Mouse (Mus musculus): ENCODE data around the gene Pgam5. TPM values are rescaled to one million over a fixed set of nuclear protein-coding genes. Genes with fewer than 3 reads are reported as not detected.

The Pgam5 gene
- 87.7 and 88.1 TPM in 2 replicates for polyA plus RNA-seq (2016; fragmentation: Nextera tagmentation; extraction: Ambion mirVana)

DNA sequence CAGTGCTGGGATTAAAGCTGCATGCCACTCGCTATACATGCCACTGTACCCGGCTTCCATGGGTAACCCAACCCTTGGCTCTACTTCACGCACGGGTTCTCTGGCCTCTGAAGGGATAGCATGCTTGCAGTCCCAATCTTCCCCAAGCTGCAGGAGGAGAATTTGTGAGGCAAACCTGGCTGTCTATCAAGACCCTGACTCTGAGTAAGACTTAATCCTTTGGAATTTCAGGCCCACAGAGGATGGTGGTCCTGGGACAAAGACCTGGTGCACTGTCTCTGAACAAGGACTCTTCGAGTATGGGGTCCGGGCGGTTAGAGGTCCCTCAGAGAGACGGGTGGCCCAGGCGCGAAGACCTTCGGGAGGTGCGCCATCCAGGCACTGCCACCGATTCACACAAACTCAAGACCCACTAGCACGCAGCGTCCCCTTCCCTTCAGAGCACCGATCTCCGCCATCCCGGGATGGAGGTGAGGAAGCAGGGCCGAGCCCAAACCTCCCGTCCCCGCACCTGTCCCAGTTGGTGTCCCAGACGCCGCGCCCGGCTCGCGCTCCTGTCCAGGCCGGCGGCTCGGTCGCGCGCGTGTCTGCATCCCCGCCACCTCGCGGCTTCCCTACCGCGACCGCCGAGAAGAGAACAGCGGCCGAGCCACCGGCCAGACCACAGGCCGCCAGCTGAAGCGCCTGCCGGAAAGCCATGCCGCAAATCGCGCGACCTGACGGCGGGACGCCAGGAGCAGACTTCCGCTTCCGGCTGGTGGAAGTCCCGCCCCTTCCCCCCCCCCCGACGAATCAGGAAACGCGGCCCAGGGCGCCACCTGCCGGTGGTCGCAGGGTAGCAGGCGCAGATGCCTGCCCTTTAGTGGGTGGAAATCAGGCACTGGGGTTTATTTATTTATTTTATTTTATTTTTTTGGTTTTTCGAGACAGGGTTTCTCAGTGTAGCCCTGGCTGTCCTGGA lies at the start of gene Pgam5:
Gene Pgam5 (minus strand): TSS at position 773 of the 961 bp plus-strand sequence.
- H3K4me2 ChIP-seq, result peak within 1 kb of the TSS; percentile 95
- peaks cover 36% of the 10 kb centered on the region for H3K36me3 ChIP-seq
- H3K27me3 ChIP-seq, result no peaks in the 10 kb centered on the region
- peak within 1 kb of the TSS; percentile 95 for H3K9ac ChIP-seq (replicated peaks)
- WGBS, result under 1% methylated on average over 58 of the region's 66 CpGs
- H3K4me1 ChIP-seq (replicated peaks), result peaks cover 6% of the 10 kb centered on the region
- peak within 1 kb of the TSS; percentile 96 for H3K4me3 ChIP-seq (replicated peaks)
- H3K9me3 ChIP-seq, result no peaks in the 10 kb centered on the region
- peak within 1 kb of the TSS; percentile 45; the same call in 1 of the 2 replicates for H3K27ac ChIP-seq
- peak; percentile 86 for ATAC-seq (ENCODE audit: insufficient number of reproducible peaks, insufficient read depth, low FRiP score, low TSS enrichment, low read depth)

GRCm38 (mm10) chr5:110313127-110313526 lies 43.4 kb upstream of the Pgam5 start:
- WGBS, result 91% methylated on average over 3 of the region's 3 CpGs
- H3K36me3 ChIP-seq, result peaks cover 87% of the 10 kb centered on the region
- H3K4me2 ChIP-seq, result no peak overlapping the region

GRCm38 (mm10) chr5:110308861-110309260 lies 39.1 kb upstream of the Pgam5 start:
- Histone ChIP-seq H3K36me3 (peaks cover 94% of the 10 kb centered on the region), H3K4me1 (replicated peaks) (no peaks in the 10 kb centered on the region), H3K27me3 (no peaks in the 10 kb centered on the region), H3K9me3 (no peaks in the 10 kb centered on the region), H3K4me3 (replicated peaks) (no peak overlapping the region), H3K9ac (replicated peaks) (no peak overlapping the region), H3K27ac (no peak overlapping the region), H3K4me2 (no peak overlapping the region)
- ATAC-seq (ENCODE audit: insufficient number of reproducible peaks, insufficient read depth, low FRiP score, low TSS enrichment, low read depth), result no peak
- WGBS, result 95% methylated on average over 7 of the region's 7 CpGs

More at GRCm38 (mm10) chr5:110313127-110313526, 43.4 kb upstream of the Pgam5 start:
- H3K9me3 ChIP-seq, result no peaks in the 10 kb centered on the region
- no peak overlapping the region for H3K9ac ChIP-seq (replicated peaks)
- ATAC-seq (ENCODE audit: insufficient number of reproducible peaks, insufficient read depth, low FRiP score, low TSS enrichment, low read depth), result no peak
- no peaks in the 10 kb centered on the region for H3K4me1 ChIP-seq (replicated peaks)
- H3K27me3 ChIP-seq, result no peaks in the 10 kb centered on the region
- H3K4me3 ChIP-seq (replicated peaks), result no peak overlapping the region
- H3K27ac ChIP-seq, result no peak overlapping the region

DNA sequence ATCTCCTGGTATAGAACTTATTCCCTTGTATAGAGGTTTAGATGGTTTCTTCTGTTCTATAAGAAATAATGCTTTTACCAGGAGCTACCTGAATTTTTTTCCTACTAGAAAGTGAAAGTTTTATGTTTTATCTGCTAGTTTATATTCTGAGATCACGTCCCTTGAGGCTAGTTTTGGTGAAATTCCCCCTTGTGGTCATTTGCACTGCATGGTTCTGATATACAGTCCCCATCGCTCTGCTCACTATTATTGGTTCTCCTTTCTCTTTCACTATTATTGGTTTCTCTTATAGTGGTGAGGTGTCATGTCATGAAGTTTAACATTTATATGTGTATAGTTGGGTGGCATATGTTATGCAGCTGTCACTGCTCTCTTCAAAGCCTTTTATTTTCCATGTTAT lies 30.9 kb upstream of the Pgam5 start:
- 92% methylated on average over 2 of the region's 2 CpGs for WGBS
- Histone ChIP-seq H3K4me2 (no peak overlapping the region), H3K4me1 (replicated peaks) (no peaks in the 10 kb centered on the region), H3K36me3 (peaks cover 98% of the 10 kb centered on the region), H3K27me3 (no peaks in the 10 kb centered on the region), H3K27ac (no peak overlapping the region), H3K9ac (replicated peaks) (no peak overlapping the region), H3K4me3 (replicated peaks) (no peak overlapping the region), H3K9me3 (no peaks in the 10 kb centered on the region)
- ATAC-seq (ENCODE audit: insufficient number of reproducible peaks, insufficient read depth, low FRiP score, low TSS enrichment, low read depth), result no peak

DNA sequence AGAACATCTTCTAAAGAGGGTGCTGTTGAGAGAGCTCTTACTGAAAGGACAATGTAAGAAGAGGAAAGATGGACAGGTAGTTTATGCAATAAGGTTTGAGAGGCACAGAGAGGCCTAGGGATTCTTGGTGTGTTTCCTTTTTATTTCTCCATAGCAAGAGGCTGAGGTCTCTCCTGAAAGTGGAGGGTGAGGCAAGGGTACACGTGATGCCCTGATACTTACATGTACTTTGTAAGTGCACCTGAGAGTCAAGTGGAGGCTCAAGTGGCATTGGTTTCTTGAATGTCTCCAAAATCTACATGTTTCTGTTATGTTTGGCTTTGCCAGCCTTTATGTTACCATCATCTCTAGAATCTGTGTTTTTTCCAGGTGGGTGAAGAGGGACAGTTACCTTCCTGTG lies 26.9 kb upstream of the Pgam5 start:
- Histone ChIP-seq H3K4me2 (no peak overlapping the region), H3K4me3 (replicated peaks) (no peak overlapping the region), H3K36me3 (peaks cover 93% of the 10 kb centered on the region), H3K9me3 (no peaks in the 10 kb centered on the region), H3K27ac (no peak overlapping the region), H3K4me1 (replicated peaks) (no peaks in the 10 kb centered on the region), H3K27me3 (no peaks in the 10 kb centered on the region), H3K9ac (replicated peaks) (no peak overlapping the region)
- ATAC-seq (ENCODE audit: insufficient number of reproducible peaks, insufficient read depth, low FRiP score, low TSS enrichment, low read depth), result no peak
- 100% methylated on average over 1 of the region's 1 CpGs for WGBS

DNA sequence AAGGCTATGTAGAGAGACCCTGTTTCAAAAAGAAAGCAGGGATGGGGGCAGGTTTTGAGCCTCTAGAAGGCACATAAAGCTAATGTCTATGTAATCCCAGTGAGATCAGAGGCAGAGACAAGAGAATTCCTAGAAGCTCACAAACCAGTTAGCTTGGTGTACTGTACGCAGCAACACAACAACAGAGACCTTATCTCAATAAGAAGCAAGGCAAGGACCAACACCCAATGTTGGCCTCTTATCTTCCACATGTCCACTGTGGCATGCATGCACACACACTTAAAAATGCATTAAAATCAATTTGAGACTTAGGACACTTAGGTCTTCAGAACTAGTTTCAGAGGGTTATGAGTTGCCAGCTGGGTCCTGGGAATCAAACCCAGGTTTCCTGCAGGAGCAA lies 21.9 kb upstream of the Pgam5 start:
- Histone ChIP-seq H3K27ac (no peak overlapping the region), H3K4me3 (replicated peaks) (no peak overlapping the region), H3K9me3 (no peaks in the 10 kb centered on the region), H3K4me2 (no peak overlapping the region), H3K36me3 (peaks cover 71% of the 10 kb centered on the region), H3K4me1 (replicated peaks) (peaks cover 8% of the 10 kb centered on the region), H3K27me3 (no peaks in the 10 kb centered on the region), H3K9ac (replicated peaks) (no peak overlapping the region)
- no peak for ATAC-seq (ENCODE audit: insufficient number of reproducible peaks, insufficient read depth, low FRiP score, low TSS enrichment, low read depth)
- 97% methylated on average over 1 of the region's 1 CpGs for WGBS

GRCm38 (mm10) chr5:110287084-110287475 lies 17.4 kb upstream of the Pgam5 start:
- WGBS, result 69% methylated on average over 2 of the region's 2 CpGs
- H3K4me2 ChIP-seq, result peak overlapping the region; percentile 92
- peaks cover 23% of the 10 kb centered on the region for H3K27me3 ChIP-seq
- peak overlapping the region; percentile 81 for H3K4me3 ChIP-seq (replicated peaks)
- ATAC-seq (ENCODE audit: insufficient number of reproducible peaks, insufficient read depth, low FRiP score, low TSS enrichment, low read depth), result no peak
- peaks cover 30% of the 10 kb centered on the region for H3K36me3 ChIP-seq
- no peaks in the 10 kb centered on the region for H3K9me3 ChIP-seq
- no peak overlapping the region for H3K27ac ChIP-seq
- peaks cover 16% of the 10 kb centered on the region for H3K4me1 ChIP-seq (replicated peaks)
- H3K9ac ChIP-seq (replicated peaks), result peak overlapping the region; percentile 91; the same call in 1 of the 2 replicates

GRCm38 (mm10) chr5:110286446-110287083 lies 16.9 kb upstream of the Pgam5 start:
- WGBS, result 3% methylated on average over 31 of the region's 31 CpGs
- H3K27ac ChIP-seq, result peak overlapping the region; percentile 67

DNA sequence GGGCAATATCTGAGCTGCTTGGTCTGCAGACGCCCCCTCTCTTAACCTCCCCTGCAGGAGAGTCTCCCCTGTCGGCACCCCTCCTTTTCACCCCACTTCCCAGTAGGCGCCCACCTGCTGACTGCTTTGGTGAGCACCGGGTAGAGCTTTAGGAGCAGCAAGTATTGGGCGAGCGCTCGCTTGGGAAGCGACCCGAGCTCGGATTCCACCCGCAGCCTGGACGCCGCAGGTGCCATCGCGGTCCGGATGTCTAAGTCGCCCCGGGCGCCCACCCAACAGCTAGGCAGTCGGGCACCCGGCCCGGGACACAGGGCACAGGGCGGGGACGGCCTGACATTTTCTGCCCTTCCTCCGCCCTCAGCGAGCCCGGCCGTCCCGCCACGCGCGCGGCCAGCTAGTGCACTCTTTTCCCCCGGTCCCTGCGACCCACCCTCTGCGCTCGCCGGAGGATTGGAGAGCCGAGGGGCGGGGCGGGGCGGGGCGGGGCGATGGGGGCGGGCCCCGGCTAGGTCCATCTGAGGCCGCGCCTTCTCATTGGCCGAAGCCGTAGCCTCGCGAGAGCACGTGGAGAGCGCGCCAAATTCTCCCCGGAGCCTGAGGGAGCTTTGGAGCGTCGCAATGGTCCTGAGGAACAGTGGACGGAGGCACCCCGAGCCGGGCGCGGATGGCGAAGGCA lies 16.2 kb upstream of the Pgam5 start, which contains the start of the genes Pxmp2 and Pole:
Gene Pxmp2 (minus strand): TSS at position 417 of the 676 bp plus-strand sequence.
Gene Pole (plus strand): TSS at position 537 of the 676 bp plus-strand sequence.
- peak; percentile 98 for ATAC-seq (ENCODE audit: insufficient number of reproducible peaks, insufficient read depth, low FRiP score, low TSS enrichment, low read depth)
- Histone ChIP-seq H3K9ac (replicated peaks) (peak within 1 kb of the TSS; percentile 91), H3K27me3 (peaks cover 23% of the 10 kb centered on the region), H3K4me2 (peak within 1 kb of the TSS; percentile 92), H3K4me3 (replicated peaks) (peak within 1 kb of the TSS; percentile 81), H3K27ac (peak within 1 kb of the TSS; percentile 67), H3K9me3 (no peaks in the 10 kb centered on the region), H3K4me1 (replicated peaks) (peaks cover 16% of the 10 kb centered on the region), H3K36me3 (peaks cover 19% of the 10 kb centered on the region)
- under 1% methylated on average over 59 of the region's 64 CpGs for WGBS

More at GRCm38 (mm10) chr5:110286446-110287083, 16.9 kb upstream of the Pgam5 start:
- H3K27me3 ChIP-seq, result peaks cover 23% of the 10 kb centered on the region
- peak; percentile 76 for ATAC-seq (ENCODE audit: insufficient number of reproducible peaks, insufficient read depth, low FRiP score, low TSS enrichment, low read depth)
- H3K36me3 ChIP-seq, result peaks cover 25% of the 10 kb centered on the region
- H3K9me3 ChIP-seq, result no peaks in the 10 kb centered on the region
- peak overlapping the region; percentile 81 for H3K4me3 ChIP-seq (replicated peaks)
- H3K9ac ChIP-seq (replicated peaks), result peak overlapping the region; percentile 91
- peak overlapping the region; percentile 92 for H3K4me2 ChIP-seq
- H3K4me1 ChIP-seq (replicated peaks), result peaks cover 16% of the 10 kb centered on the region

DNA sequence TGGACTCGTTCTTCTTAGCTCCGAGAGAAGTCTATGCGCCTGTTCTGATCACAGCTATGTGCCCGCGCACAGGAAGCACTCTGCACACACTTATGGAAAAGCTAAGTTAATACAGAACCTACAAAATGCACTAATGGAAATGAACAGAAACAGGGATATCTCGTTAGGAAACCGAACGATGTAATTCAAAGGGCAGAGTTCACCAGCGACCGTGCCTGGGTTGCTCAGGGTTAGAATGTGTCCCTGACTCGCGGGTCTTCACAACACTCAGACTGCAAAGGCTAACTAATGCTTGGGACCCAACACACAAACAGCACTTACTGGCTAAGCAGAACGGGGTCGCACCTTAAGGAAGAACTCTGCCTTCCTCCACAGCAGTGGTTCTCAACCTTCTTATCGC lies 15.4 kb upstream of the Pgam5 start:
- H3K4me1 ChIP-seq (replicated peaks), result peaks cover 16% of the 10 kb centered on the region
- H3K4me2 ChIP-seq, result peak overlapping the region; percentile 92
- WGBS, result 9% methylated on average over 15 of the region's 15 CpGs
- H3K36me3 ChIP-seq, result peaks cover 11% of the 10 kb centered on the region
- H3K27me3 ChIP-seq, result peaks cover 23% of the 10 kb centered on the region
- peak overlapping the region; percentile 81 for H3K4me3 ChIP-seq (replicated peaks)
- 0 out of 2 replicates have a peak overlapping the region, but pooled peaks have one; percentile 91 for H3K9ac ChIP-seq (replicated peaks)
- no peak for ATAC-seq (ENCODE audit: insufficient number of reproducible peaks, insufficient read depth, low FRiP score, low TSS enrichment, low read depth)
- H3K27ac ChIP-seq, result no peak overlapping the region
- H3K9me3 ChIP-seq, result no peaks in the 10 kb centered on the region

Measured in limb, embryonic 12.5 days (tissue).